Mouse (Mus musculus) R1 (cell line): Measurements from ENCODE around the gene Tti1.
A peak's percentile ranks its signal among the peaks of the same experiment; 100 is the strongest.
"Not testable (repeated sequence)": the region's sequence is repeated elsewhere in the genome, so short reads cannot be mapped to it uniquely, and the experiment has no call there.

ENCODE experiments used
- DNase-seq: peaks from one replicate; pipeline ENCODE4 v3.0.0-alpha.2; 2018; ENCODE audit warnings: low read depth, low spot score

Tti1 gene

GRCm38 (mm10) chr2:158028354-158028863 lies at the start of gene Tti1, which contains the start of gene Rprd1b:
Gene Tti1 (minus strand): TSS chr2:158028433.
Gene Rprd1b (plus strand): TSS chr2:158028497.
- DNase-seq = peak; percentile 98

- no peak for DNase-seq
Observed at GRCm38 (mm10) chr2:158077981-158078380, 49.7 kb upstream of the Tti1 start.

GRCm38 (mm10) chr2:158076690-158077089 lies 48.5 kb upstream of the Tti1 start:
- DNase-seq = no peak

GRCm38 (mm10) chr2:158074835-158075234 lies 46.6 kb upstream of the Tti1 start:
- DNase-seq = no peak

- DNase-seq = no peak
Observed at GRCm38 (mm10) chr2:158071633-158071995, 43.4 kb upstream of the Tti1 start.

GRCm38 (mm10) chr2:158070885-158071632 lies 42.8 kb upstream of the Tti1 start:
- DNase-seq = no peak

GRCm38 (mm10) chr2:158068444-158068971 lies 40.3 kb upstream of the Tti1 start:
- no peak for DNase-seq

- no peak for DNase-seq
Observed at GRCm38 (mm10) chr2:158067260-158067824, 39.1 kb upstream of the Tti1 start.

- DNase-seq = no peak
Observed at GRCm38 (mm10) chr2:158066456-158066855, 38.2 kb upstream of the Tti1 start.

- DNase-seq = no peak
Observed at GRCm38 (mm10) chr2:158065064-158065463, 36.8 kb upstream of the Tti1 start.

- peak; percentile 34 for DNase-seq
Observed at GRCm38 (mm10) chr2:158064571-158065048, 36.4 kb upstream of the Tti1 start.

- DNase-seq = no peak
Observed at GRCm38 (mm10) chr2:158063036-158063435, 34.8 kb upstream of the Tti1 start.

- no peak for DNase-seq
Observed at GRCm38 (mm10) chr2:158059666-158060105, 31.5 kb upstream of the Tti1 start.

GRCm38 (mm10) chr2:158058534-158058933 lies 30.3 kb upstream of the Tti1 start:
- no peak for DNase-seq

GRCm38 (mm10) chr2:158057030-158057429 lies 28.8 kb upstream of the Tti1 start:
- no peak for DNase-seq

- not testable (repeated sequence) for DNase-seq
Observed at GRCm38 (mm10) chr2:158055383-158055782, 27.1 kb upstream of the Tti1 start.

GRCm38 (mm10) chr2:158054596-158054995 lies 26.4 kb upstream of the Tti1 start:
- no peak for DNase-seq

GRCm38 (mm10) chr2:158050116-158050515 lies 21.9 kb upstream of the Tti1 start:
- no peak for DNase-seq

- no peak for DNase-seq
Observed at GRCm38 (mm10) chr2:158048718-158049117, 20.5 kb upstream of the Tti1 start.

- DNase-seq = peak; percentile 70
Observed at GRCm38 (mm10) chr2:158047903-158048302, 19.7 kb upstream of the Tti1 start.

- DNase-seq = no peak
Observed at GRCm38 (mm10) chr2:158046186-158046585, 18.0 kb upstream of the Tti1 start.

- no peak for DNase-seq
Observed at GRCm38 (mm10) chr2:158043504-158043903, 15.3 kb upstream of the Tti1 start.

- DNase-seq = no peak
Observed at GRCm38 (mm10) chr2:158040396-158040795, 12.2 kb upstream of the Tti1 start.
